Mouse (Mus musculus) Muller cell, postnatal 12 days (primary cell): Measurements from ENCODE around the gene Tmem201.
A peak's percentile ranks its signal among the peaks of the same experiment; 100 is the strongest.

Source experiments
- DNase-seq: peaks from one replicate; pipeline ENCODE4 v3.0.0-alpha.2; 2015; ENCODE audit errors: inconsistent ontology term

Tmem201 gene

DNA sequence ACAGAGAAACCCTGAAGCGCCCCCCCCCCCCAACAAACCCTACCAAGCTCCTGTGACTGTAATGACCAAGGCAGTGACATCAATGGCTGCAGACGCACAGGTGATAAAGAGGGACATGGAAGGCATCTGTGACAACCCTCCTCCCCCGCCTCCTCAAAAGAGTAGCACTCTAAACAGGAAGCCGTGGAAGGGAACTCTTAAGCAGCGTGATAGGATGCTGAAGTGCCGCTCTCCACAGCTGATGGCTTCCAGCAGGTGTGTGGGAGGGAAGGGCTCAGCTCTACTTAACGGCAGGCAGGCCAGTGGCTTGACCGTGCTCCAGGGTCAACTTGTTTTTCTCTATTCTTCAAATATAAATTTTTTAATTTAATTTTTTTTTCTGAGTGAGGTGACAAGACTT lies 16.7 kb downstream of the Tmem201 start:
- no peak for DNase-seq

DNA sequence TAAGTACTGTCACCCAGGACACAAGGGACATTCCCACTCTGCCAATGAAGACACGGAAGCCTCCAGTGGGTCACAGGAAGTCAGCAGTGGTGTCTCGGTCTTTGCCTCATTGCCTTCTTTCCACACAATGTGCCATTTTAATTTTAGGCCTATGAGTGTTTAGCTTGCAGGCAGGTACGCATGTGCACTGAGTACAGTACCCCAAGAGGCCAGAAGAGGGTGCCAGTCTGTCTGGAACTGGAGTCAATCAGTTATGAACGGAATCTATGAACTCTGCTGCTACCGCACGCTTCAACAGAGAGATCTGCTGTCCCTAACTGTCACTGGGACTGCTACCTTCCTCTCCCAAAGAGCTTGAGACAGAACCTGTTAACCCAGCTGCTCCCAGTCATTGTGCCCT lies 18.2 kb downstream of the Tmem201 start:
- DNase-seq = no peak

DNA sequence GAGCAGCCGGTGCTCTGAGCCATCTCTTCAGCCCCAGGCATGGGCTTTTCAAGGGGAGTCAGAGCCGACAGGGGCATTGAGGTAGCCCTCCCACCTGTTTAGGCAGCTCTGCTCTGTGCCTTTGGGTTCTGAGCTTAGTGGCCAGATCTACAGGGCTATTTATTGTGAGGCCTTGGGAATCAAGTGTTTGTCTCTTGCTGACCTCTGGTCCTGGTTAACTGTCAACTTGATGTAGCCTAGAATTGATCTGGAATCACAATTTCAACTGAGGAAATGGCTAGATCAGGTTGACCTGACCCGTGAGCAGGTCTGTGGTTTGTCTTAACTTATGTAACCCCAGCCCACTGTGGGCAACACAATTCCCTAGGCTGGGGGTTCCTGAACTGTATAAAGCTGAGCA lies 23.3 kb downstream of the Tmem201 start:
- DNase-seq = no peak

DNA sequence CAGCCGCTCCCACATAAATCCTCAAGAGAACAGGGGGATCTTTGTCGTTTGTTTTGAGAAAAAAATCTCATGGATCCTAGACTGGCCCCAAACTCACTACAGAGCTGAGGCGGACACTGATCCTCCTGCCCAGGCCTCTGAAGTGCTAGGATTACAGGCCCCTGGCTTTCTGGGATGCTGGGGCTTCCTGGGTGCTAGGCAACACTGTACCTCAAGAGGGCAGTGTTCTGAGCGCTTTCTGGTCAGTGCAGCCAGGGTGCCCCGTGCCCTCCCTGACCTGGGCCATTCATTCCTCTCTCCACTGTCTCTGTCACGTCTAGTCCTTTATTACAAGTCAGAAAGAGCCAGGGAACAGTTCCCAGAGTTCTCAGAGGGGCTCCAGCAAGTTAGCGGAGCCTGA lies 25.9 kb downstream of the Tmem201 start:
- DNase-seq = no peak

DNA sequence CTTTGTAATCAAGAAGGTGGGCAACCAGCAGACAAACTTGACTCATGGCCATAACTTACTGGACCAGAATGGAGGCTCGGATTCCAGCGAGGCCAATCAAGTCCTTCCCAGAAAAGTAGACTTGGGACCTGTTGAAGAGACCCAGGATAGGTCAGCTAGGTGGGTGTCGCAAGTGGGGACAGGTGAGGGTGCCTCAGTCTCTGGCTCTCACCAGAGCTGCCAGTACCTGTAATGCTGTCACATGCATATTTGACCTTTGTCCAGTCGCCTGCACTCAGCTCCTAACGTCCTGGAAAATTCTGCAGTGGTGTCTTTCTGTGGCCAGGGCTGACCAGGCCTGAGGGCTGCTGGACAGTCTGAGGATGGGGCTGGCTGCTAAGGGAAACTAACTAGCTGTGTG lies 26.4 kb downstream of the Tmem201 start:
- no peak for DNase-seq

DNA sequence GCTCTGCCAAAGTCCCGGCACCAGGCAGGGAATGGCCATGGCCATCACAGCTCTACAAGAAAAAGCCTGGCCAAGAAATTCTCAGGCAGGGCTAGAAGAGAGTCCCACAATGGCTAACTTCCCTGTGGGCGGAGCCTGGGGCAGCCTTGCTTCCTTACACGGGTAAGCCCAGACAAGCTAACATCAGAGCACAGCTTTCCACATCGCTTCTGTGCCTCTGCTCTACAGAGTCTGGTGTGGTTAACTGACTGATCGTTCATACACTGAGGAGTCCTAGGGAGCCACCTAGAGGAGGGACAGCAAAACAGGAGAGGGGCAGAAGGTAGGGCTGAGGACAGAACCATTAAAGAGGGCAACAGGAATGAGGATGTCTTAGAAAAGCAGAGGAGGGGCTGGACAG lies 27.3 kb downstream of the Tmem201 start:
- DNase-seq = peak; percentile 73

GRCm38 (mm10) chr4:149705941-149706340 lies 31.9 kb downstream of the Tmem201 start:
- DNase-seq = no peak

DNA sequence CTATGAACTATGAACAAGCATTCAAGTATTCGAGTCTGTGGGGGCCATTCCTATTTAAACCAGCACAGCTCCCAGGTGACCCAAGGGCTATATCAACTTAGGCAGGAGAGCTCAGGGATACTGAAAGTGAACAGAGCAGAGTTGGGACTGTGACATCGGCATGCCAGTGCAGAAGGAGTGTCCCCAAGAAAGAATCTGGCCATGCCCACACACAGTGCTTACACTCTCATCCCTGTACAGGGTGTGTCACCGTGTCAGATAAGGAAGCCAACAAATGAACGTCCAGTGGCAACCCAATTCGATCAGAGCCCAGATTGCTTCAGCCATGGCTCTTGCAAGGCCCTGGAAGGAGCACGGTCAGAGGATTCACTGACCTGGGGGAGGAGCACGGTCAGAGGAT lies 32.5 kb downstream of the Tmem201 start:
- DNase-seq = no peak

- no peak for DNase-seq
These were observed 35.4 kb downstream of the Tmem201 start, which contains the start of gene Pik3cd for GRCm38 (mm10) chr4:149702210-149702979. Gene Pik3cd (minus strand): TSS chr4:149702571.

DNA sequence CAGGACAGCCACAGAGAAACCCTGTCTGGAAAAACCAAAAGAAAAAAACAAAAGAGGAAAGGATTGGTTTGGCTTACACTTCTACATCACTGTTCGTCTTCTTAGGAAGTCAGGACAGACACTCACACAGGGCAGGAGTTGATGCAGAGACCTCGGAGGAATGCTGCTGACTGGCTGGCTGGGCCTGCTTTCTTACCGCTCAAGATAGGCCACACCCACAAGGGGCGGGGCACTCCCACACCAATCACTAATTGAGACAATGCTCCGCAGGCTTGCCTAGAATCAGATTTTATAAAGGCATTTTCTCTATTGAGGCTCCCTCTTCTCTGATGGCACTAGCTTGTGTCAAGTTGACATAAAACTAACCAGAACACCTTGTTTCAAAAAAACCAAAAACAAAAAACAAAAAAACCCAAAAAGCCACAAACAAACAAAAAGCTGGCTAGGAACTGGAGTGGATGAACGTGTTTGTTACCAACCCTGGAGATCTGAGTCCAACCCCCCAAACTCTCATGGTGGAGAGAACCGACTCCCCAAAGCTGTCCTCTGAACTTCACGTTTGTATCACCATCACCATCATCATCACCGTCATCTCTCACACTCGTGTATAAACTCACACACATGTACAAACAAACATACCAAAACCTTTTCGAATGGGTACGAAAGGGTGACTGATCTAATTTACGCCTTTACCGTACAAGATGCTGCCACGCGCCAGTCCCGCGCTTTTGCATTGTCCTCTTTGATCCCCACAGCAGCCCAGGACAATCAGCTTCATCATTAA lies 36.2 kb downstream of the Tmem201 start:
- no peak for DNase-seq

DNA sequence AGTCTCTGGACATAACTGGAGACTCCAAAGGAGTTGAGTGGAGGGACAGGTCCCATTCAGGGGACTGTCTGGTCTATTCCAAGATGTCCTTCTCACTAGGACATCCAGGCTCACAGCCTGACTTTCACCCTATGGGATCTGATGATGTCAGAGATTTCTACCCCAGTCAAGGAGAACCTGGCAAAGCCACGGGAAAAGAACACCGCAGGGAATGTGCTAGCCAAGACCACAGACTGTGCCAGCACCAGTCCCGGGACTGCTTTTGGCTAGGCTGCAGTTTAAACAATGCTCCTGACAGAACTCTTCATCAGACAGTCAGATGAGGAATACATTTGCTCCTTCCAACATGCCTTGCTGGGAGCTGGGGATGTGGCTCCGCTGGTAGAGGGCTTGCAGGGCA lies 37.9 kb downstream of the Tmem201 start:
- DNase-seq = no peak

DNA sequence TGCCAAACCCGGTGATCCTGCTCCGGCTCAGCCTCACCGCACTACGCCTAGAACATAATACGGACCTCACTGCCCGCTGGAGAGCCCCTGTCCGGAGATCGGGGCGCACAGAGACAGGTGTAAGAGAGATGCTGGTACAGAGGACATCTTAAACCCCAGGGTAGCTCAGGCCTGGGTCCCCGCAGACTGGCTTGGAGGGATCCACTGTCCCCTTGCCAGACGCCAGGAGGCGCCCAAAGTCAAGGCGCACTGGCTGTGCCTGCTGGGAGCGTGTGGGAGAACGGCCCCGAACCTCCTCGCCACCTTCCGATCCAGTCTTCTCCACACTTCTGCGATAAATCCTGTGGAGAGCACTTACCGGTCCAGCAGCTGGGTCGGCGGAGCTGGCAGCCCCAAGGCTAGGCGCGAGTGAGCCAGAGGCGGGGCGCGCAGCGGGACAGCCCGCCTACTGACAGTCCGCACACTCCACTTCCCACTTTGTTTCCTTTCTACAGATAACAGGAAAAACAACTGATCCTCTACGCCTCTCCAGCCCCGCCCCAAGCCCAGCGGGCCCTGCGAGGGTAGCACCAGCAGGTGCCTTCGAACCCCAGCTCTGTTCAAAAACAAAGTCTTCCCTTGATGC lies 39.5 kb downstream of the Tmem201 start:
- DNase-seq = peak; percentile 65

DNA sequence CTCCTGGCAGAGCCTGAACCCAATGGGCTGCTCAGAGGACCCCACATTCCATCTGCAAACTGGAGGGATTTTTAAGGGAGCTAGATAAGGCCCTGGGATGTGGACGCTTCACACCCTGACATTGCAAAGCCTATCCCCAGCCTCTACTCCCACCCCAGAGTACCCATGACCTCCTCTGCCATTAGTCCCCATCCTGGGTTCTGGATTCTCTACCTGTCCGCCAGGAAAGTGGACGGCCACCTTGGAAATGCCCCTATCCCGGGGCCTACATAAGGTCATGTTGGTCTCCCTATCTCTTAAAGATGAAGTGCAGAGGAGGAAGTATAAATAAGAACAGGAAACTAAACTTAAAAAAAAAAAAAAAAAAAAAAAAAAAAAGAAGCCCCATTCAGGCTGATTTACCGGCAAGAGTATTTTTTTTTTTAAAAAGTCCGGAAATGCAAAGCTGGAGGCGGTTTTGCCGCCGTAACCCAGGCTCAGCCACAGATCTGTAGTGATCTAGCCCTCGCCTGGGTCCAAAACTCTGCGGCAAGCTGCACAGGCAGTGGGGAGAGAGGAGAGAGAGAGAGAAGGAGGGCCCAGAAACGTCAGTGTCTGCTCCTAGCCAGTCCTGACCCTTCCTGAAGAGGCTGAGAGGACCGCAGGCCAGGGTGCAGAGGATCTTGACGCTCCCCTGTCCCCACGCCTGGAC lies 40.2 kb downstream of the Tmem201 start:
- no peak for DNase-seq

DNA sequence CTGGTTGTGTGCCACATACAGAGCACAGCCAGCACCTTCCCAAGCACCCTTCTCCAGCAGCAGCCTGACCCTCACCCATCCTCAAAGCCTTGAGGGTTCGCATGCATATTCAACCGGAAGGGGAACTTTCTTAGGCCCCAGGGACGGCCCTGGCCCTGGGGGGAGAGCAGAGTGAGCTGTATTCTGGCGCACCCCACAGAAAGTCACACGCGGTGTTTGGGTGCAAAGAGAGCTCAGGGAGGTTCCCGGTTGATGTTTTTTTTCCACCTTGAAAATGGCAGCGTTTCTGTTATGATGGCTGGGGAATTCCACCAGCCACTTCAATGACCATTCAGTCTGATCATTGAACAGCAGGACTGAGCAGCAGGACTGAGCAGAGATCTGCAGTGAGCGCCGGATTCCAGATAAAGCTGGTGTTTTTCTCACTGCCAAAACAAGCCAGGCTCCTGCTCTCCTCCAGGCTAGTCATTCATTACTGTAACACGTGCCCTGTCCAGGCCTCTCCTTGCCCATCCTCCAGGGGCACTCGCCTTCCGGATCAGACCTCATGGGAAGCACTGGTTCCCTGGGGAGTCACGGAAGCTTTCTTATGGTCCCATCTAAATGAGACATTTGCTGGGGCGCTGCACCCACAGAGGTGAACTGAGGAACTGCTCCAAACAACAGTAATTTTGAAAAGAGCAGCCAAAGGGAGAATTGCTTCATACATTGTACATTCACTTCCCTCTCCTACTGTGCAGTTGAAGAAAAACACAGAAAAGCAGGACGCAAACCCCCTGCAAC lies 41.5 kb downstream of the Tmem201 start:
- peak; percentile 40 for DNase-seq

- DNase-seq = no peak
These were observed 46.5 kb downstream of the Tmem201 start for GRCm38 (mm10) chr4:149691368-149691767.

GRCm38 (mm10) chr4:149690828-149691280 lies 47.0 kb downstream of the Tmem201 start:
- DNase-seq = no peak

- DNase-seq = peak; percentile 38
These were observed 47.8 kb downstream of the Tmem201 start for GRCm38 (mm10) chr4:149689822-149690700.

DNA sequence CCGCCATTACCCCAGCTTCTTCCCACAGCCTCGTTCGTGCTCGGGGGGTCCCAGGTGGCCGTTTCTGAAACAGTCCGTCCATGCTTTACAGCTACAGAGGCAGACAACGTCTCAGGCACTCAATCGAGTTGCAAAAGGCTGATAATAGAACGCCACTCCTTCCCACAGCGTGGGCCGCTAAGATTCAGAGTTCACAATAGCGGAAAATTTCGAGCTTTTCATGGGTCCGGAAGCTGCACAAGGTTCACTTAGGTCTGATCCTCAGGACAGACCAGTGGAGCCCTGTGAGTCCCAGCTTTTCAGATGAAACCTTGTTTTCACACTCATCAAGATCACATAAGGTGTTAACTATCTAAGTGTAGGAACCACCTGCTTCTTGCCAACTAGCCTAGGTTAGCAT lies 49.0 kb downstream of the Tmem201 start:
- no peak for DNase-seq

GRCm38 (mm10) chr4:149684841-149685623 lies 52.8 kb downstream of the Tmem201 start:
- no peak for DNase-seq
